Mouse (Mus musculus) cortical plate, adult 2 months (tissue): ENCODE data around the gene Cys1.

ENCODE experiments used
- CTCF ChIP-seq: fragments of 200-500 bp; IDR thresholded peaks from 2 replicates; pipeline ENCODE4 v1.5.1; 2011; ENCODE audit warnings: mild to moderate bottlenecking, control low read depth, low read length; ENCODE audit not compliant: insufficient read depth; ENCODE audit errors: extremely low read depth
- POLR2A ChIP-seq: fragments of 200-500 bp; IDR thresholded peaks from 2 replicates; pipeline ENCODE4 v1.6.1; 2011; ENCODE audit warnings: mild to moderate bottlenecking, low read length, control low read depth; ENCODE audit not compliant: insufficient read depth; ENCODE audit errors: extremely low read depth

- TF ChIP-seq CTCF (no peak), POLR2A (no peak)
Measured at GRCm38 (mm10) chr12:24705502-24706263, 24.1 kb upstream of the Cys1 start.
